9 mouse cellular contexts compared by ENCODE assay signal in genomic region chr1:157181081-157181480, GRCm38 (mm10).
A peak's percentile ranks its signal among the peaks of the same experiment; 100 is the strongest.
DNase-seq lines count a peak whose midpoint lies in the region; ATAC-seq and TF ChIP-seq lines count a peak whose summit lies in the region.
"Had no signal": no experiment of that assay in that cellular context is flagged by ENCODE, and none has a peak within 500 bp of the region (broad histone marks: within the 10 kb centered on the region; RNA-seq: fewer than 3 reads in every experiment).

No protein-coding gene starts in this region.

- H3K4me2 ChIP-seq in forebrain, postnatal 0 days (ENCODE audit: low read depth) = no peak overlapping the region
- H3K4me2 ChIP-seq in forebrain, embryonic 13.5 days = no peak overlapping the region
- no peak overlapping the region for H3K4me2 ChIP-seq in hindbrain, postnatal 0 days (ENCODE audit: low read depth, low read length)
- H3K4me2 ChIP-seq: limb, embryonic 15.5 days had no signal

- ATAC-seq in forebrain, postnatal 0 days = peak; percentile 67; the same call in 1 of the 2 replicates
- ATAC-seq in forebrain, embryonic 13.5 days = no peak
- ATAC-seq in hindbrain, postnatal 0 days = peak; percentile 63; the same call in 1 of the 2 replicates

- peak; percentile 21 for DNase-seq in forebrain, postnatal 0 days
- DNase-seq in right cerebral cortex, postnatal 25 days = peak; percentile 19
- no peak for DNase-seq in right cerebral cortex, adult 18-20 months
- peak; percentile 53 for DNase-seq in hindbrain, postnatal 0 days (ENCODE audit: low spot score)
- no peak for DNase-seq in lung, postnatal 4 days
- no peak for DNase-seq in lung, postnatal 25 days (ENCODE audit: low spot score)
- DNase-seq in kidney, adult 2 months = no peak

- H3K9me3 ChIP-seq in forebrain, postnatal 0 days (ENCODE audit: low read length) = no peaks in the 10 kb centered on the region
- no peaks in the 10 kb centered on the region for H3K9me3 ChIP-seq in forebrain, embryonic 13.5 days (replicated peaks)
- H3K9me3 ChIP-seq in hindbrain, postnatal 0 days (ENCODE audit: low read length) = no peaks in the 10 kb centered on the region
- H3K9me3 ChIP-seq: limb, embryonic 15.5 days had no signal

- H3K27ac ChIP-seq in forebrain, postnatal 0 days (ENCODE audit: low read depth, low read length) = 0 out of 2 replicates have a peak overlapping the region, but pooled peaks have one; percentile 9
- H3K27ac ChIP-seq in forebrain, embryonic 13.5 days = no peak overlapping the region
- H3K27ac ChIP-seq in hindbrain, postnatal 0 days = peak overlapping the region; percentile 54; the same call in 1 of the 2 replicates
- H3K27ac ChIP-seq in kidney, adult 2 months (ENCODE audit: insufficient read depth, low read depth, low read length) = no peak overlapping the region
- H3K27ac ChIP-seq: limb, embryonic 15.5 days had no signal

- TF ChIP-seq POLR2A in kidney, adult 2 months (IDR thresholded peaks at IDR 0.05; ENCODE audit: low read depth, low read length) = no peak

- no peaks in the 10 kb centered on the region for H3K27me3 ChIP-seq in forebrain, postnatal 0 days (ENCODE audit: insufficient read depth, low read length)
- H3K27me3 ChIP-seq in forebrain, embryonic 13.5 days = no peaks in the 10 kb centered on the region
- H3K27me3 ChIP-seq in hindbrain, postnatal 0 days (ENCODE audit: insufficient read depth, low read length) = no peaks in the 10 kb centered on the region
- H3K27me3 ChIP-seq in kidney, adult 2 months (replicated peaks; ENCODE audit: control insufficient read depth, insufficient read depth, low read length) = no peaks in the 10 kb centered on the region
- H3K27me3 ChIP-seq: limb, embryonic 15.5 days had no signal

- H3K9ac ChIP-seq in forebrain, postnatal 0 days = no peak overlapping the region
- H3K9ac ChIP-seq in forebrain, embryonic 13.5 days = no peak overlapping the region
- H3K9ac ChIP-seq in hindbrain, postnatal 0 days (replicated peaks; ENCODE audit: low read length) = no peak overlapping the region
- H3K9ac ChIP-seq: limb, embryonic 15.5 days had no signal

- TF ChIP-seq CTCF in forebrain, postnatal 0 days (IDR thresholded peaks at IDR 0.05; ENCODE audit: low read depth) = no peak
- TF ChIP-seq CTCF in hindbrain, postnatal 0 days (IDR thresholded peaks at IDR 0.05; ENCODE audit: low read depth) = no peak
- no peak for TF ChIP-seq CTCF in kidney, adult 2 months (conservative IDR thresholded peaks at IDR 0.05; ENCODE audit: insufficient read depth, insufficient read length, low read depth, low read length)

- H3K4me3 ChIP-seq in forebrain, postnatal 0 days (ENCODE audit: low read depth, low read length) = no peak overlapping the region
- H3K4me3 ChIP-seq in forebrain, embryonic 13.5 days = no peak overlapping the region
- no peak overlapping the region for H3K4me3 ChIP-seq in hindbrain, postnatal 0 days (ENCODE audit: low read length)
- H3K4me3 ChIP-seq in kidney, adult 2 months (ENCODE audit: insufficient read depth, low read depth, low read length) = no peak overlapping the region
- H3K4me3 ChIP-seq: limb, embryonic 15.5 days had no signal

- no peaks in the 10 kb centered on the region for H3K36me3 ChIP-seq in forebrain, postnatal 0 days (ENCODE audit: insufficient read depth)
- H3K36me3 ChIP-seq in forebrain, embryonic 13.5 days (ENCODE audit: poor library complexity, severe bottlenecking) = peaks cover 3% of the 10 kb centered on the region; the same call in 1 of the 2 replicates
- no peaks in the 10 kb centered on the region for H3K36me3 ChIP-seq in hindbrain, postnatal 0 days (ENCODE audit: insufficient read depth, low read length)
- H3K36me3 ChIP-seq in kidney, adult 2 months (ENCODE audit: control insufficient read depth, insufficient read depth, low read length) = no peaks in the 10 kb centered on the region
- H3K36me3 ChIP-seq: limb, embryonic 15.5 days had no signal

- 0 out of 2 replicates have a peak, but pooled peaks cover 5% of the 10 kb centered on the region for H3K4me1 ChIP-seq in forebrain, postnatal 0 days (ENCODE audit: insufficient read depth)
- peaks cover 34% of the 10 kb centered on the region for H3K4me1 ChIP-seq in forebrain, embryonic 13.5 days
- peaks cover 5% of the 10 kb centered on the region for H3K4me1 ChIP-seq in hindbrain, postnatal 0 days (ENCODE audit: insufficient read depth, low read length)
- H3K4me1 ChIP-seq in kidney, adult 2 months (ENCODE audit: control insufficient read depth, insufficient read depth, low read length) = no peaks in the 10 kb centered on the region

Comparison
In these comparisons a context has a peak if more than half of its experiments do, and no peak if none do; other contexts are left out.
1. DNase-seq: peak in forebrain, postnatal 0 days (single experiment), right cerebral cortex, postnatal 25 days (single experiment) and hindbrain, postnatal 0 days (single experiment); none in right cerebral cortex, adult 18-20 months (single experiment), lung, postnatal 4 days (0 of 2), lung, postnatal 25 days (single experiment) and kidney, adult 2 months (single experiment).
2. H3K27ac ChIP-seq: peak in forebrain, postnatal 0 days (single experiment) and hindbrain, postnatal 0 days (single experiment); none in forebrain, embryonic 13.5 days (single experiment) and kidney, adult 2 months (single experiment).